Mouse (Mus musculus) neural tube, embryonic 13.5 days (tissue): ENCODE data around the gene Upk3b. TPM values are rescaled to one million over a fixed set of nuclear protein-coding genes. Genes with fewer than 3 reads are reported as not detected.
"Not testable (repeated sequence)": the region's sequence is repeated elsewhere in the genome, so short reads cannot be mapped to it uniquely, and the experiment has no call there.

Source experiments
- ATAC-seq: fragments of 200-750 bp; cut with Nextera tagmentation; 2 replicates; pipeline ENCODE4 v1.8.0; 2017; ENCODE audit warnings: low read depth, mild to moderate bottlenecking, moderate TSS enrichment, moderate library complexity
- H3K27ac ChIP-seq: fragments of 300-500 bp; sonication (generic); replicated peaks from 2 replicates; pipeline ENCODE4 v1.5.1; 2015; ENCODE audit warnings: moderate library complexity, mild to moderate bottlenecking, inconsistent platforms
- H3K27me3 ChIP-seq: fragments of 300-500 bp; sonication (generic); 2 replicates; pipeline ENCODE4 v1.6.1; 2015; ENCODE audit warnings: mild to moderate bottlenecking, inconsistent platforms
- H3K36me3 ChIP-seq: fragments of 300-500 bp; sonication (generic); 2 replicates; pipeline ENCODE4 v1.6.1; 2015; ENCODE audit warnings: mild to moderate bottlenecking, inconsistent platforms
- H3K4me1 ChIP-seq: fragments of 300-500 bp; sonication (generic); replicated peaks from 2 replicates; pipeline ENCODE4 v1.6.1; 2015; ENCODE audit warnings: inconsistent platforms
- H3K4me2 ChIP-seq: fragments of 300-500 bp; sonication (generic); 2 replicates; pipeline ENCODE4 v1.6.1; 2015; ENCODE audit warnings: inconsistent platforms, mild to moderate bottlenecking, moderate library complexity
- H3K4me3 ChIP-seq: fragments of 300-500 bp; sonication (generic); 2 replicates; pipeline ENCODE4 v1.5.1; 2015; ENCODE audit warnings: mild to moderate bottlenecking, inconsistent platforms
- H3K9ac ChIP-seq: fragments of 300-500 bp; sonication (generic); 2 replicates; pipeline ENCODE4 v1.6.1; 2015; ENCODE audit warnings: moderate library complexity, mild to moderate bottlenecking, inconsistent platforms
- H3K9me3 ChIP-seq: fragments of 300-500 bp; sonication (generic); 2 replicates; pipeline ENCODE4 v1.6.1; 2016; ENCODE audit warnings: inconsistent platforms
- WGBS: fragments of 180-500 bp; shearing (Covaris S2); methylation state at CpG from one replicate; pipeline ENCODE4 v1.1.7; 2015; 5-methylcytosine and 5-hydroxymethylcytosine counted together
- polyA plus RNA-seq: library from polyadenylated mRNA; unstranded; fragments of >200 nt; fragmentation: Nextera tagmentation; extraction: Ambion mirVana; gene quantifications from 2 replicates; pipeline ENCODE4 v1.2.1, GENCODE M21; 2015

Upk3b gene
- polyA plus RNA-seq, 1 experiment from 2014 or later, result 0.20 TPM

GRCm38 (mm10) chr5:136057085-136057484 is 18.8 kb downstream of the Upk3b start:
- no peak for ATAC-seq
- Histone ChIP-seq H3K27me3 (0 out of 2 replicates have a peak, but pooled peaks cover 2% of the 10 kb centered on the region), H3K9ac (no peak overlapping the region), H3K9me3 (no peaks in the 10 kb centered on the region), H3K36me3 (no peaks in the 10 kb centered on the region), H3K4me2 (no peak overlapping the region), H3K27ac (no peak overlapping the region), H3K4me1 (peaks cover 3% of the 10 kb centered on the region), H3K4me3 (no peak overlapping the region)
- 26% methylated on average over 8 of the region's 8 CpGs for WGBS

GRCm38 (mm10) chr5:136061567-136061966 is 23.3 kb downstream of the Upk3b start:
- no peak overlapping the region for H3K4me2 ChIP-seq
- 12% methylated on average over 12 of the region's 12 CpGs for WGBS
- H3K4me1 ChIP-seq, result no peaks in the 10 kb centered on the region; the same call in 1 of the 2 replicates
- 0 out of 2 replicates have a peak, but pooled peaks cover 2% of the 10 kb centered on the region for H3K27me3 ChIP-seq
- no peak overlapping the region for H3K4me3 ChIP-seq
- H3K9me3 ChIP-seq, result no peaks in the 10 kb centered on the region
- H3K36me3 ChIP-seq, result no peaks in the 10 kb centered on the region
- H3K27ac ChIP-seq, result no peak overlapping the region
- no peak for ATAC-seq
- no peak overlapping the region for H3K9ac ChIP-seq

- no peaks in the 10 kb centered on the region for H3K36me3 ChIP-seq
- H3K27me3 ChIP-seq, result 0 out of 2 replicates have a peak, but pooled peaks cover 2% of the 10 kb centered on the region
- H3K9me3 ChIP-seq, result no peaks in the 10 kb centered on the region
- ATAC-seq, result no peak
- H3K27ac ChIP-seq, result no peak overlapping the region
- H3K4me1 ChIP-seq, result no peaks in the 10 kb centered on the region
- no peak overlapping the region for H3K9ac ChIP-seq
- WGBS, result 92% methylated on average over 10 of the region's 10 CpGs
- H3K4me2 ChIP-seq, result no peak overlapping the region
- H3K4me3 ChIP-seq, result no peak overlapping the region
Observed at GRCm38 (mm10) chr5:136063920-136064319, 25.6 kb downstream of the Upk3b start.

GRCm38 (mm10) chr5:136066404-136067148 is 28.3 kb downstream of the Upk3b start:
- ATAC-seq, H3K4me3 ChIP-seq, H3K4me2 ChIP-seq, H3K27me3 ChIP-seq, H3K4me1 ChIP-seq, H3K9me3 ChIP-seq, H3K9ac ChIP-seq, H3K36me3 ChIP-seq, H3K27ac ChIP-seq: not testable (repeated sequence)
- WGBS, result 75% methylated on average over 11 of the region's 11 CpGs

- peaks cover 4% of the 10 kb centered on the region; the same call in 1 of the 2 replicates for H3K4me1 ChIP-seq
- no peak overlapping the region for H3K4me3 ChIP-seq
- no peaks in the 10 kb centered on the region for H3K9me3 ChIP-seq
- no peak overlapping the region for H3K9ac ChIP-seq
- H3K27me3 ChIP-seq, result no peaks in the 10 kb centered on the region
- no peaks in the 10 kb centered on the region for H3K36me3 ChIP-seq
- whole genome bisulfite sequencing, result 67% methylated on average over 2 of the region's 2 CpGs
- ATAC-seq, result no peak
- H3K4me2 ChIP-seq, result no peak overlapping the region
- no peak overlapping the region for H3K27ac ChIP-seq
Observed at GRCm38 (mm10) chr5:136069411-136069810, 31.1 kb downstream of the Upk3b start.

- no peaks in the 10 kb centered on the region for H3K9me3 ChIP-seq
- H3K4me1 ChIP-seq, result peaks cover 13% of the 10 kb centered on the region
- no peak overlapping the region for H3K4me3 ChIP-seq
- no peaks in the 10 kb centered on the region for H3K36me3 ChIP-seq
- WGBS, result 62% methylated on average over 6 of the region's 6 CpGs
- H3K9ac ChIP-seq, result no peak overlapping the region
- no peak for ATAC-seq
- no peak overlapping the region for H3K4me2 ChIP-seq
- no peaks in the 10 kb centered on the region for H3K27me3 ChIP-seq
- H3K27ac ChIP-seq, result no peak overlapping the region
Observed at GRCm38 (mm10) chr5:136073051-136073450, 34.8 kb downstream of the Upk3b start.

GRCm38 (mm10) chr5:136073526-136073925 is 35.2 kb downstream of the Upk3b start:
- H3K27me3 ChIP-seq, result no peaks in the 10 kb centered on the region
- H3K4me3 ChIP-seq, result no peak overlapping the region
- no peaks in the 10 kb centered on the region for H3K9me3 ChIP-seq
- H3K4me1 ChIP-seq, result peaks cover 13% of the 10 kb centered on the region
- H3K27ac ChIP-seq, result no peak overlapping the region
- no peak overlapping the region for H3K9ac ChIP-seq
- H3K36me3 ChIP-seq, result no peaks in the 10 kb centered on the region
- no peak for ATAC-seq
- WGBS, result 69% methylated on average over 11 of the region's 11 CpGs
- H3K4me2 ChIP-seq, result no peak overlapping the region

GRCm38 (mm10) chr5:136075076-136075475 is 36.8 kb downstream of the Upk3b start:
- Histone ChIP-seq H3K4me1 (peaks cover 13% of the 10 kb centered on the region), H3K9me3 (no peaks in the 10 kb centered on the region), H3K4me2 (no peak overlapping the region), H3K4me3 (no peak overlapping the region), H3K36me3 (no peaks in the 10 kb centered on the region), H3K27me3 (no peaks in the 10 kb centered on the region), H3K9ac (no peak overlapping the region), H3K27ac (no peak overlapping the region)
- WGBS, result 89% methylated on average over 5 of the region's 5 CpGs
- ATAC-seq, result no peak

- no peak for ATAC-seq
- no peaks in the 10 kb centered on the region for H3K27me3 ChIP-seq
- no peaks in the 10 kb centered on the region for H3K36me3 ChIP-seq
Observed at GRCm38 (mm10) chr5:136076284-136076683, 38.0 kb downstream of the Upk3b start.

GRCm38 (mm10) chr5:136077001-136077550 is 38.8 kb downstream of the Upk3b start:
- H3K9ac ChIP-seq, result no peak overlapping the region
- no peak overlapping the region for H3K4me3 ChIP-seq
- H3K27ac ChIP-seq, result no peak overlapping the region
- ATAC-seq, result no peak
- 88% methylated on average over 9 of the region's 9 CpGs for WGBS
- H3K36me3 ChIP-seq, result no peaks in the 10 kb centered on the region
- H3K27me3 ChIP-seq, result no peaks in the 10 kb centered on the region
- H3K4me1 ChIP-seq, result peaks cover 13% of the 10 kb centered on the region
- no peaks in the 10 kb centered on the region for H3K9me3 ChIP-seq
- no peak overlapping the region for H3K4me2 ChIP-seq

More at GRCm38 (mm10) chr5:136076284-136076683, 38.0 kb downstream of the Upk3b start:
- no peak overlapping the region for H3K4me2 ChIP-seq
- no peak overlapping the region for H3K9ac ChIP-seq
- no peak overlapping the region for H3K27ac ChIP-seq
- peaks cover 13% of the 10 kb centered on the region for H3K4me1 ChIP-seq
- WGBS, result 42% methylated on average over 7 of the region's 7 CpGs
- no peaks in the 10 kb centered on the region for H3K9me3 ChIP-seq
- no peak overlapping the region for H3K4me3 ChIP-seq

GRCm38 (mm10) chr5:136078136-136078535 is 39.8 kb downstream of the Upk3b start:
- H3K4me3 ChIP-seq, result no peak overlapping the region
- H3K4me1 ChIP-seq, result peaks cover 10% of the 10 kb centered on the region
- H3K9me3 ChIP-seq, result no peaks in the 10 kb centered on the region
- 88% methylated on average over 5 of the region's 5 CpGs for WGBS
- H3K4me2 ChIP-seq, result no peak overlapping the region
- H3K9ac ChIP-seq, result no peak overlapping the region
- H3K27ac ChIP-seq, result no peak overlapping the region
- H3K36me3 ChIP-seq, result no peaks in the 10 kb centered on the region
- H3K27me3 ChIP-seq, result no peaks in the 10 kb centered on the region
- no peak for ATAC-seq

GRCm38 (mm10) chr5:136082345-136082744 is 44.0 kb downstream of the Upk3b start:
- no peak overlapping the region for H3K4me3 ChIP-seq
- H3K36me3 ChIP-seq, result no peaks in the 10 kb centered on the region
- no peak for ATAC-seq
- peaks cover 30% of the 10 kb centered on the region for H3K4me1 ChIP-seq
- no peak overlapping the region for H3K9ac ChIP-seq
- no peak overlapping the region for H3K27ac ChIP-seq
- H3K4me2 ChIP-seq, result no peak overlapping the region
- peaks cover 7% of the 10 kb centered on the region; the same call in 1 of the 2 replicates for H3K27me3 ChIP-seq
- WGBS, result 82% methylated on average over 4 of the region's 4 CpGs
- H3K9me3 ChIP-seq, result no peaks in the 10 kb centered on the region
